Mouse (Mus musculus) macrophage (primary cell): ENCODE data around the gene Calr. TPM values are rescaled to one million over a fixed set of nuclear protein-coding genes. Genes with fewer than 3 reads are reported as not detected.
A peak's percentile ranks its signal among the peaks of the same experiment; 100 is the strongest.
"Not testable (repeated sequence)": the region's sequence is repeated elsewhere in the genome, so short reads cannot be mapped to it uniquely, and the experiment has no call there.

Source experiments
- H3K27ac ChIP-seq: fragments of 350-480 bp; formaldehyde crosslinking; 2 replicates; pipeline ENCODE4 v1.9.0; 2021
- H3K36me3 ChIP-seq: fragments of 350-480 bp; formaldehyde crosslinking; 2 replicates; pipeline ENCODE4 v1.9.0; 2021; ENCODE audit errors: inconsistent target
- H3K4me3 ChIP-seq: fragments of 350-480 bp; formaldehyde crosslinking; 2 replicates; pipeline ENCODE4 v1.9.0; 2021; ENCODE audit errors: inconsistent target
- H3K79me2 ChIP-seq: fragments of 350-480 bp; formaldehyde crosslinking; 2 replicates; pipeline ENCODE4 v1.9.0; 2021; ENCODE audit errors: inconsistent target
- WGBS: methylation state at CpG from one replicate; pipeline ENCODE4 v1.1.7; 2026; ENCODE audit warnings: inconsistent platforms; ENCODE audit not compliant: missing documents; 5-methylcytosine and 5-hydroxymethylcytosine counted together
- polyA plus RNA-seq: library from polyadenylated mRNA; stranded (reverse); fragments of 250-400 nt; gene quantifications from 3 replicates; pipeline ENCODE4 v1.2.4, GENCODE M21; 2018; ENCODE audit warnings: inconsistent platforms

Gene Calr
- polyA plus RNA-seq, 1 experiment from 2014 or later = 3,382 TPM

DNA sequence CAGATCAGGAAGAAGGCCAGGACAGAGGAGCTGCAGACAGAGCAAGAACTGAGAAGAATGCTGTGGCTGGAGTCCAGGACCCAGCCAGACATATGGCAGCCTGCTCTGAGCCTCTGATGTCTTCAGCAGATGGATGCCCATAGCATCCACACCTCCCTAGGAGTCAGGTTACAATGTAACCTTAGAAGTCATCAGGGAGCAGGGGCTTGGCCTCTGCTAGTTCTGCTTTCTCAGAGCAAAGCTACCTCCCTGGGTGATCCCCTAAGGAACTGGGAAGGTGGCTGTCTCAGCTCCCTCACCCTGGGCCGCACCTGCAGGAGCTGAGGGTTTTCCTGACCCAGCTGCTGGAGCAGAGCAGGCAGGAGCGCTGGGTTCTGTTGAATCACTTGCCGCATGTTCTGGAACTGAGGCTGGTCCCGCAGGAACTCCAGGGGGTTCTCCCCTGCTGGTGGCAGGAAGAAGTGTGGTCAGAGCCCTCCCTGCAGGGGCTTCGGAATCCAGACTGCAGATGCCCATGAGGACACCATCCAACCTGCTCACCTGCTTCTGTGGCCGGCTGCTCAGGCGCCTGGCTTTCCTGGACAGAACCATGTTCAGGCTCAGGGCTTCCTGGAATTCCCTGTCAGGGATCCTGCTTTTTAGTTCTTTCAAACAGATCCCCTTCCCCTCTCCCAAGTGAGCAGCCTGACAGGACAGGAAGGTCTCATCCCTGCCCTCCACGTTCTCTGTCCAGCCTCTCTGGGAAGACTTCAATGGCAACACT lies 9.4 kb downstream of the Calr start:
- Histone ChIP-seq H3K4me3 (no peak overlapping the region), H3K79me2 (peaks cover 44% of the 10 kb centered on the region), H3K36me3 (peaks cover 43% of the 10 kb centered on the region), H3K27ac (no peak overlapping the region)
- 89% methylated on average over 8 of the region's 8 CpGs for WGBS

DNA sequence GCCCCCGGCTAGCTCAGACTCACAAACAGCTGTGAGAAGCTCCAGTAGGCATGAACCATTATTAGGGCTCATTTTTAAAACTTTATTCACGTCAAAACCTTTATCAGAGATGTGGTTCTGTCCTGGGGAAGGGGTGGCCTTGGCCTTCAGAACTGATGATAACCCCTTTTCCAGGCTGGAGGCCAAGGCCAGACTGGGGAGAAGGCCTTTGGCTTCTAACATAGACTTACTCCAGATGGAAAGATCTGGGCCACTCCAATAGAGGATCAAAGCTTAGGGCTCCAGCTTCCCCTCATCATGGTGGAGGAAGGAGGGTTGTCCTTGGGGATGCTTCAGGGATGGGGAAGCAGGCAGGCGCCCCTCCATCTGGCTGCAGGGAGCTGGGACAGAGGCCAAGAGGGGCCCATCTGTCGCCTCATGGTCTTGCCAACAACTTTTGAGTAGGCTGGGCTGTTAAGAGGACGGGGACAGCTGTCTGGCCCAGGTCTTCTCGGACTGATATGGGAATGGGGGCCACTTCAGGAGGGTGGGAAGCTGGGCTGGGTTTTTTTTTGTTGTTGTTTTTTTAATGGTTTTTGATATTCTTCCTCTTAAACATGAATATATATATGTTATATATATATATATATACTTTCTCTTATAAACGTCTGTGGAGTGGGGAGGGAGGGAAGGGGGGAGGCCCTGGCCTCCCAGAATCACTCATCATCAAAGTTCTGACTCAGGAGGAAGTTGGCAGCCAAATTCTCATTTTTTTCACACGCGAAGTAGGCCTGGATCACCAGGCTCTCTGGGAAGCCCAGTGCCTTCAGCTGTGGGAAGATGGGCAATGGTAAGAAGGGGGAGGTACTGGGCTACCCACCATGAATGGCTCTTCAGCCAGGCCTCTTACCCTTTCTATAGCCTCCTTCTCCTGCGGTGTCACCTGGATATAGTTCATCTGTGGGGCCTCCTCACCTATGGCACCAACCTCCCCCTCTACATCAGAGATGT lies 11.6 kb downstream of the Calr start:
- peaks cover 44% of the 10 kb centered on the region for H3K79me2 ChIP-seq
- no peak overlapping the region for H3K4me3 ChIP-seq
- H3K27ac ChIP-seq = no peak overlapping the region
- peaks cover 43% of the 10 kb centered on the region for H3K36me3 ChIP-seq
- WGBS = 82% methylated on average over 9 of the region's 10 CpGs

DNA sequence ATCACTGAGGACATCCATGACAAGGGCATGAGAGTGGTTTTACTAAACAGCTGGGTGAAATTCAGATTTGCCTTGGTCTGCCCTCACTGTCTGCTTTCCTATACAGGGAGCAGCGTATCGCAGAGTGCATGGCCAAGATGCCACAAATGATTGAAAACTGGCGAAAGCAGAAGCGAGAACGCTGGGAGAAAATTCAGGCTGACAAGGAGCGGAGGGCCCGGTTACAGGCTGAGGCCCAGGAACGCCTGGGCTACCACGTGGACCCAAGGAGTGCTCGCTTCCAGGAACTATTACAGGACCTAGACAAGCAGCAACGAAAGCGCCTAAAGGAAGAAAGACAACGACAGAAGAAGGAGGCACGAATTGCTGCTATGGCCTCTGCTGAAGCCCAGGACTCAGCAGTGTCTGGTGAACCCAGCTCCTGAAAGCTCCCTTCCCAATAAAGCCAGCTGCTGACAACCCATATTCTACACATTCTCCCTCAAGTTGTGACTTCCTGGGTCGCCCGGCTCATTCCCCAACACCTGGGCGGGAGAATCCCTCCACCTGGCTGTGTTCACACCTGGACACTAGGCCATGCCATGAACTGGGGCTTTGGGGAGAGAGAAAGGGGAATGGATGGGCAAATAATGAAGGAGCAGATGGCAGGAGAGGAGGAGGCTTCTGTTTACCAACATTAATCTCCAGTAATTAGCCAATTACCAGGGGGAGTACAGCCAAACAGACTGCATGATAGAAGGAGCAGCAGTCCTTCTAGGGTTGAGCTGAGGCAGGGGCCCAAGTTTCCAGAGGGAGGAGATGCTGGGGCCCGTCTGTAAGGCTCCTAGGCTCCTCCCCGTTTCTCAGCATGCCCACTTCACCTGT lies 12.5 kb downstream of the Calr start:
- WGBS = 91% methylated on average over 19 of the region's 19 CpGs
- Histone ChIP-seq H3K79me2 (peaks cover 36% of the 10 kb centered on the region), H3K4me3 (no peak overlapping the region), H3K36me3 (peaks cover 43% of the 10 kb centered on the region), H3K27ac (no peak overlapping the region)

DNA sequence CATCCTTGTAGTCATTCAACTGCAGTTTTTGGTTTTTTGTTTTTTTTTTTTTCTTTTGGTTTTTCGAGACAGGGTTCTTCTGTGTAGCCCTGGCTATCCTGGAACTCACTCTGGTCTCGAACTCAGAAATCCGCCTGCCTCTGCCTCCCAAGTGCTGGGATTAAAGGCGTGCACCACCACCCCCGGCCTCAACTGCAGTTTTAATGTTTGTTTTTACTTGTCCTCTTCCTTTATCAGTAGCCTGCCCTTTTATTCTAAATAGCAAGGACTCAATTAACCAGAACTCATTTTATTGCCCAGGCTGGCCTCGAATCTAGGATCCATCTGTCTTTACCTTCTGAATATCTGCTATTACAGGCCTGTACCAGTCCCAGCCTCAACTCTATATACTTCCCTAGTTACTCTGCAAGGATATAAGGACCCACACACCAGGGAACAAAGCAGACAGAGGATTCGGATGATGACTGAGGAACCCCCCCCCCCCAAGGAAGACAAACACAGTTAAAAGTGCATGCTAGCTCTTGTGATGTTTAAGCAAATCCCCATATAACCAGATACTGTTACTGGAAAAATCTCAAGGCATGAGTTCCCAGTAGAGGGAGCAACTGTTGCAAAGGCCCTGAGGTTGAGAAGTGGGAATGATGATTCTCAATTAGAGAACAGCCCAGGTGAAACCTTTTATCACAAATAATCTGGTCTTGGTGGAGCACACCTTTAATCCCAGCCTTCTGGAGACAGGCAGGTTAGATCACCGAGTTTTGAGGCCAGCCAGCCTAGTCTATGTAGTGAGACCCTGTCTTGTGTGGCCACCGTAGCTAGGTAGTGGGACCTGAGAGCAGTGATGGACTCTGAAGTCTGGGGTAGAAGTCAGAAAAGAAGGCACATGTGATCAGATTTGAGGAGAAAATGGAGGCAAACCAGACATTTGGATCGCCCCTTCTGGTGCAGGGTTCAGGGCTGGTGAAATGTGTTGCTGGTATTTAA lies 13.7 kb downstream of the Calr start:
- Histone ChIP-seq H3K4me3 (peak overlapping the region; percentile 83), H3K79me2 (peaks cover 24% of the 10 kb centered on the region), H3K27ac (peak overlapping the region; percentile 39), H3K36me3 (peaks cover 37% of the 10 kb centered on the region)
- 42% methylated on average over 10 of the region's 10 CpGs for WGBS

DNA sequence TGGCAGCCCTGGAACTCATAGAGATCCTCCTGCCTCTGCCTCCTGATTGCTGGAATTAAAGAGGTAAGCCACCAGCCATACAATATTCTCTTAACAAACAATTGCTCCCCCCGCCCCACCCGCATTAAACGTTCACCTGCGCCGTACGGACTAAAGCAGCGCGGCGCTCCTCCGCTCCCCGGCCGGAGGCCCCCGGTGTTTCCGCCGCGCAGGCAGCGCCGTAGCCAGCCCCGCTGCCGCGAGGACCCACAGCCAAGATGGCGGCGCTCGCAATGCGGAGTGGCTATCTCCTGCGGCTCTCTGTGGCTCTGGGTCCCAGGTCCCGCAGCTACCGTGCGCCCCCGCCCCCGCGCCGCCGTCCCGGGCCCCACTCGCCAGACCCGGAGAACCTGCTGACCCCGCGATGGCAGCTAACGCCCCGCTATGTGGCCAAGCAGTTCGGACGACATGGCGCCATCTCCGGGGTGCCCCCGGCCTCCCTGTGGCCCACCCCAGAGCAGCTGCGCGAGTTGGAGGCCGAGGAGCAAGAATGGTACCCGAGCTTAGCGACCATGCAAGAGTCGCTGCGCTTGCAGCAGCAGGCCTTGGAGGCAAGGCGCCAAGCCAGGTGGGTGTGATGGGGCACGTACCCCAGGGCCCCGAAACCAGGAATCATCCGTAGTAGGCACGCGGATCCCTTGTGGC lies 14.6 kb downstream of the Calr start:
- Histone ChIP-seq H3K27ac (peak overlapping the region; percentile 63), H3K4me3 (peak overlapping the region; percentile 83), H3K36me3 (peaks cover 28% of the 10 kb centered on the region), H3K79me2 (peaks cover 21% of the 10 kb centered on the region)
- whole genome bisulfite sequencing = under 1% methylated on average over 40 of the region's 59 CpGs

DNA sequence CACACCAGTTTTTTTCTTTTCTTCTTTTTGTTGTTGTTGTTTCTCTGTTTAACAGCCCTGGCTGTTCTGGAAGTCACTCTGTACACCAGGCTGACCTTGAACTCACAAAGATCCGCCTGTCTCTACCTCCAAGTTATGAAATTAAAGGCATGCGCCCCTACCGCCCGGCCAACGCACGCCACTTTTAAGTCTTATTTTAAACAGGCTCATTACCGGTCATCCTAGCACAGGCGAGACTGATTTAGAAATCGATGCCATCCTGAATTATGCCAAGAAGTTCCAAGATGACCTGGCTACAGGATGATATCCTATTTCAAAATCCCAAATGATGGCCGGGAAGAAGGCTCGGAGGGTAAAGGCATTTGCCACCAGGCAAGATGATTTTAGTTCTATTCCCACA lies 15.2 kb downstream of the Calr start, which contains the start of gene Gadd45gip1:
Gene Gadd45gip1, plus strand, starts transcription at position 33 of the 400 bp plus-strand sequence.
- peaks cover 21% of the 10 kb centered on the region for H3K79me2 ChIP-seq
- H3K4me3 ChIP-seq = peak within 1 kb of the TSS; percentile 83
- peaks cover 21% of the 10 kb centered on the region for H3K36me3 ChIP-seq
- peak within 1 kb of the TSS; percentile 63 for H3K27ac ChIP-seq
- WGBS = 7% methylated on average over 11 of the region's 11 CpGs

DNA sequence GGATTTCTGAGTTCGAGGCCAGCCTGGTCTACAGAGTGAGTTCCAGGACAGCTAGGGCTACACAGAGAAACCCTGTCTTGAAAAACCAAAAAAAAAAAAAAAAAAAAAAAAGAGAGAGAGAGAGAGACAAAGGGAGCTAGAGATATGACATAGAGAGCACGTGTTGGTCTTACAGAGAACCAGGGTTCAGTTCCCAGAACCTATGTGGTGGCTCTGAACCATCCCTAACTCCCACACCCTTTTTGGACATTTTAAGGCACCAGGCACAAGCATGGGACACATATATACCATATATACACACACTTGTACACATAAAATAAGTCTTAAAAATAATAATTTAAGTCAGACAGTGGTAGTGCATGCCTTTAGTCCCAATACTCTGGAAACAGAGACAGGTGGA lies 20.2 kb downstream of the Calr start:
- H3K4me3 ChIP-seq, H3K36me3 ChIP-seq, H3K79me2 ChIP-seq, H3K27ac ChIP-seq: not testable (repeated sequence)
- WGBS = 86% methylated on average over 1 of the region's 2 CpGs

DNA sequence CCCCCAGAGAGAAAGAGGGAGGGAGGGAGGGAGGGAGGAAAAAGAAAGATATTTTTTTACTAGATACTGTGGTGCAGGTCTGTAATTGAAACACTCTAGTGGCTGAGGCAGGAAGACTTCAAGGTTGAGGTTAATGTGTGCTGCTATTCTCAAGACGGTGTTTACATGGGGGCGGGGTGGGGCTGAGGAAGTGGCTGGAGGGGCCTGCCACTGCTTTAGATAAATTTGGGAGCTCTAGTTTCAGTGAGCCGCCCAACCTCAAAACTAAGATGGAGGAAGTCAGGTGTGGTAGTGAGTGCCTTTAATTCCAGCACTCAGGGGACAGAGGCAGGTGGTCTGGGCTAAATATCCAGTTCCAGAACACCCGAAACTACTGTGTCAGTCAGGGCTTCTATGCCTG lies 21.1 kb downstream of the Calr start:
- no peak overlapping the region for H3K4me3 ChIP-seq
- WGBS = 44% methylated on average over 4 of the region's 4 CpGs
- no peaks in the 10 kb centered on the region; the same call in 1 of the 2 replicates for H3K79me2 ChIP-seq
- H3K36me3 ChIP-seq = no peaks in the 10 kb centered on the region
- H3K27ac ChIP-seq = no peak overlapping the region

DNA sequence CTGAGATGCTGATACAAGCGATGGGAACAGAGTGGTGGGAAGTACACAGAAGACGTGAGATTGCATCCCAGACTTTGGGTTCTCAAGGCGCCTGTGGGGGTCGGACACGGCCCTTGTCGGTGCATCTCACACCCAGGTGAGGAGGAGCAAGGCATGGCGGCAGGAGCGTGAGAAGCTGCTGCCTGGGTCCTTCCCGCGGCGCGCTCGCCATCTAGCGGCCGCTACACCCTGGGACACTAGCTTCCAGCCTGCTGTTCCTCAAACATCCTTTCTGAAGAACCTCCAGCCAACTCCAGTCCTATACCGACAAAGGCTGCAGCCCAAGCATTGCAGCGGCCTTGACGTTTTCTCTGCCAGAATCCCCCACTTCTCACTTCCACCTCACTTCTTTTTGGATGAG lies 23.1 kb downstream of the Calr start:
- Histone ChIP-seq H3K36me3 (no peaks in the 10 kb centered on the region), H3K27ac (no peak overlapping the region), H3K4me3 (no peak overlapping the region), H3K79me2 (no peaks in the 10 kb centered on the region)
- 6% methylated on average over 18 of the region's 18 CpGs for WGBS

DNA sequence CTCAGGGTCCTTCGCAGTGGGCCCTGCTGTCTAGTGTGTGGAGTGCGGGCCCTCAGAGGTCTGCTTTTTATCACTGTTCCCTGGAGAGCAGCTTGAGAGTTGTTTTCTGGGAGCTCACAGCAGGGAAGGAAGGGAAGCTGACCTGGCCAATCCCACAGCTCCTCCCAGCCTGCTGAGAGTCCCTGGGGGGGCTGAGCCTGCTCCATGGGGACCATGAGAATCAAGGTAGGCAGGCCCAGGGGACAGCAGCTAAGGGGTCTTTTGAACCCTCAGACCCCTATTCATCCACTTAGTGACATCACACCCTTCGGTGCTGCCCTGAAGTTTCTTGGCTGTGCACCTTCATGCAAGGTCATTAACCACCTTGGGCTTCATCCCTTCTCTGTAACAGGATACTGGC lies 24.0 kb downstream of the Calr start, which contains the start of gene Dand5:
Gene Dand5, minus strand, starts transcription at position 101 of the 400 bp plus-strand sequence.
- Histone ChIP-seq H3K4me3 (no peak within 1 kb of the TSS), H3K36me3 (no peaks in the 10 kb centered on the region), H3K27ac (no peak within 1 kb of the TSS), H3K79me2 (no peaks in the 10 kb centered on the region)
- WGBS = 93% methylated on average over 3 of the region's 3 CpGs

DNA sequence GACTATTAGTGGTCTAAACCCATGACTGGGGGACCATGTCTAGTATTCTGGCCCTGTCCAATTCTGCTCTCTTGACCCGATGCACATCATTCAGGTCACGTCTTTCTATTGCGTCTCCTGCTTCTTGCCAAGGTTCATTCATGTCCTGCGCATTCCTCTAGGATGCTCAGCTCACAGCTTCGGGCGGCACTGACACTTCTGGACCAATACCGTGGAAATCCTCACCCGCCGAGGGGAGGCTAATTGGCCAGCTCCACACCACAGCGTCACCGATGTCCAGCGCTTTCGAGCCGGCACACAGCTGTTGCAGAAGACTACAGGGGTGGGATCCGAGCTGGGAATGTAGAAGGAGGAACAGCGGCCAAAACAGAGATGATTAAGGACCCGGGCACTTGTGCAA lies 30.6 kb downstream of the Calr start:
- 85% methylated on average over 17 of the region's 17 CpGs for WGBS
- no peak overlapping the region for H3K27ac ChIP-seq
- no peak overlapping the region for H3K4me3 ChIP-seq

DNA sequence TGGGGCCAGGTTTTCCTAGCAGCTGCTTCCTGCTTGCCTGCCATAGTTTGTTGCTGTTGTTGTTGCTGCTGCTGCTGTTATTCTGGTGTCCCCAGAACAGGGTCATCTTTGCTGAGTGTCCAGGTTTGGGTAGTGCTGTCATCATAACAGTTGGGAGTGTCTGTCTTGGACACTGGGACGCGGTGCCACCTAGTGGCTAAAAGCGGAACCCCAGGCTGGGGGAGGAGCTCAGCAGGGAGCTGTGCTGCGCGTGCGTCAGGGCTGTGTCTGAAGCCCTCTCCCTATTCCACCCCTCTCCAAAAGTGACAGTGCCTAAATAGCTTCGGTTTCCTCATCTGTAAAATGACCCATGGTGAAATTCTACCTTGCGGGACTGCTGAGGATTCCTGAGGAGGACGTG lies 31.2 kb downstream of the Calr start:
- WGBS = 9% methylated on average over 9 of the region's 9 CpGs
- Histone ChIP-seq H3K27ac (no peak overlapping the region), H3K79me2 (no peaks in the 10 kb centered on the region), H3K4me3 (no peak overlapping the region), H3K36me3 (no peaks in the 10 kb centered on the region)

More for the DNA sequence above, 30.6 kb downstream of the Calr start:
- no peaks in the 10 kb centered on the region for H3K79me2 ChIP-seq
- H3K36me3 ChIP-seq = no peaks in the 10 kb centered on the region
